Mouse (Mus musculus) monocyte, adult 5-6 weeks (primary cell): ENCODE measurements around the gene Gm8453. TPM values are rescaled to one million over a fixed set of nuclear protein-coding genes. Genes with fewer than 3 reads are reported as not detected.
"Not testable (repeated sequence)": the region's sequence is repeated elsewhere in the genome, so short reads cannot be mapped to it uniquely, and the experiment has no call there.

Experiments
- ATAC-seq: fragments of 153-309, 156-312 bp; replicated peaks from 2 replicates; pipeline ENCODE4 v1.8.0; 2017; ENCODE audit warnings: mild to moderate bottlenecking; ENCODE audit not compliant: low TSS enrichment, insufficient number of reproducible peaks, severe bottlenecking, poor library complexity, low FRiP score
- total RNA-seq: library from RNA; stranded (forward); fragments of 200-1000, 200-491, 200-594 nt; gene quantifications from 3 replicates; pipeline ENCODE4 v1.2.3, GENCODE M21; 2017

Gene Gm8453
- not detected in 3 replicates for total RNA-seq

DNA sequence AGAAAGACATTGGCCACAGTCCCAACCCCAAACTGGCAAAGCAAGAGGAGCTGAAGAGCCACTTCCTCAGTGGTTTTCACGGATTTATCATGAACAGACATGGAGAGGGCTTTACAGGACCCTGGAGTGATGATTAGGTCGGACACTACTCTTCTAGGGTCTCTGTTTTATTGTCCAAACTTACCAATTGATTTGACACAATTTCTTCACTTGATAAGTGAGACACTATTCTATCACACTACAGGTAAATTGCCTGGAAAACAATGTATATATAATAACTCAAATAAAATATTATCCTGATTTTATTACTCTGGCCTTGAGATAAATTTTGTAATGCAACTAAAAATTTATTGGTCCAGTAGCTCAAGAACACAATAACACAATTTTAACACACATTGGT, at the start of gene Gm8453:
Gene Gm8453, minus strand, starts transcription at position 101 of the 400 bp plus-strand sequence.
- not testable (repeated sequence) for ATAC-seq

DNA sequence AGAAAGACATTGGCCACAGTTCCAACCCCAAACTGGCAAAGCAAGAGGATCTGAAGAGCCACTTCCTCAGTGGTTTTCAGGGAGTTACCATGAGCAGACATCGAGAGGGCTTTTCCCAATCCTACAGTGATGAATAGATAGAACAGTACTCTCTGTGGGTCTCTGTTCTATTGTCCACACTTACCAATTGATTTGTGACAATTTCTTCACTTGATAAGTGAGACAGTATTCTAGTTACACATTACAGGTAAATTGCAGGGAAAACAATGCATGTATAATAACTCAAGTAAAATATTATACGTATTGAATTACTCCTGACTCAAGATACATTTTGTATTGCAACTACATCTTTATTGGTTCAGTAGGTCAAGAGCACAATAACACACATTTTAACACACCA, 28.1 kb downstream of the Gm8453 start, which contains the start of gene Gm8653:
Gene Gm8653, minus strand, starts transcription at position 101 of the 400 bp plus-strand sequence.
- ATAC-seq: not testable (repeated sequence)

DNA sequence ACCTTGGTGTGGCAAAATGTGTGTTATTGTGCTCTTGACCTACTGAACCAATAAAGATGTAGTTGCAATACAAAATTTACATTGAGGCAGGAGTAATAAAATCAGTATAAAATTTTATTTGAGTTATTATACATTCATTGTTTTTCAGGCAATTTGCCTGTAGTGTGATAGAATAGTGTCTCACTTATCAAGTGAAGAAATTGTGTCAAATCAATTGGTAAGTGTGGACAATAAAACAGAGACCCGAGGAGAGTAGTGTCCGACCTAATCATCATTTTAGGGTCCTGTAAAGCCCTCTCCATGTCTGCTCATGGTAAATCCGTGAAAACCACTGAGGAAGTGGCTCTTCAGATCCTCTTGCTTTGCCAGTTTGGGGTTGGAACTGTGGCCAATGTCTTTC, 40.2 kb downstream of the Gm8453 start, which contains the start of gene Vmn1r143:
Gene Vmn1r143, plus strand, starts transcription at position 301 of the 400 bp plus-strand sequence.
- ATAC-seq: not testable (repeated sequence)

Other genes with a start within 250 kb of the Gm8453 start
- not detected in 3 replicates for gene Vmn1r137, start 234.9 kb downstream of the Gm8453 start, total RNA-seq
- gene Vmn1r138, start 200.6 kb downstream of the Gm8453 start, total RNA-seq: not detected in 3 replicates
- not detected in 3 replicates for gene Gm6176, start 173.2 kb downstream of the Gm8453 start, total RNA-seq
- gene Vmn1r139, start 160.4 kb downstream of the Gm8453 start, total RNA-seq: not detected in 3 replicates
- not detected in 3 replicates for gene Gm16451, start 111.2 kb downstream of the Gm8453 start, total RNA-seq
- gene Gm10666, start 94.7 kb downstream of the Gm8453 start, total RNA-seq: not detected in 3 replicates
- not detected in 3 replicates for gene Vmn1r142, start 65.4 kb downstream of the Gm8453 start, total RNA-seq
- gene Vmn1r143, start 40.1 kb downstream of the Gm8453 start, total RNA-seq: not detected in 3 replicates
- not detected in 3 replicates for gene Gm8653, start 28.2 kb downstream of the Gm8453 start, total RNA-seq
- gene Gm4187, start 100.2 kb upstream of the Gm8453 start, total RNA-seq: not detected in 3 replicates
- not detected in 3 replicates for gene Gm8660, start 141.6 kb upstream of the Gm8453 start, total RNA-seq
- gene Vmn1r148, start 184.1 kb upstream of the Gm8453 start, total RNA-seq: not detected in 3 replicates
- not detected in 3 replicates for gene Vmn1r149, start 208.7 kb upstream of the Gm8453 start, total RNA-seq
- gene Gm10665, start 234.6 kb upstream of the Gm8453 start, total RNA-seq: not detected in 3 replicates